Mouse (Mus musculus) brain, embryonic 18.5 days (tissue): ENCODE measurements around the gene Src.

Experiments used
- DNase-seq: peaks from one replicate; pipeline ENCODE4 v3.0.0-alpha.2; 2012; ENCODE audit warnings: low read depth, low spot score

Gene Src

DNA sequence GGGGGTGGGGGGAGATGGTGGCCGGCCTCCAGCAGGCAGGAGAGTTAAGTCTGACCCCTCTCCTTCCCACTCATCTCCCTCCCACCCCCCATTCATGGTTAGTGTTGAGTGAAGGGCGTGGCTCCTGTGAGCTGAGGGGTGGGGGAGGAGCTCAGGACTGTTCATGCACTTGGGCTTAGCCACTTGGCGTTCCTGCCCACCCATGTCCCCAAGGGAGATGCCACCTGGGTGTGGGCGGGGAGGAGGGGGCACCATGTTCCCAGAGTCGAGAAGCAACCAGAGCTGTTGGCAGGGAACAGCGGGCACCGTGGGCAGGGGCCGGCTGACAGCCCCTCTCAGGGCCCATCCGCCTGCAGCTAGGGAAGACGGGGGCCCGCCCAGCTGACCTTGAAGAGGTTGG is 18.3 kb downstream of the Src start:
- no peak for DNase-seq

GRCm38 (mm10) chr2:157437123-157437522 is 18.9 kb downstream of the Src start:
- no peak for DNase-seq

DNA sequence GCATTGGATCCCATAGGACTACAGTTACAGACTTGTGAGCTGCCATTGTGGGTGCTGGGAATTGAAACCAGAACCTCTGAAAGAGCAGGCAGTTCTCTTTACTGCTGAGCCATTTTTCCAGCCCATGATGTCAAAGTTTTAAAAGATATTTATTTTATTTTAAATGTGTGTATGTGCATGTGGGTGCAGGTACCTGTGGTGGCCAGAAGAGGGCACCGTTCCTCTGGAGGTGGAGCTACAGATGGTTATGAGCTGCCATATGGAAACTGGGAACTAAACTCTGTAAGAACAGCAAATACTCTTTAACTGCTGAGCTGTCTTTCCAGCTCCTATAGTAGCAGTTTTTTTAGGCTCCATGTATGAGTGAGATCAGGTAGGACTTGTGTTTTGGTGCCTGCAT is 23.1 kb downstream of the Src start:
- DNase-seq: no peak

DNA sequence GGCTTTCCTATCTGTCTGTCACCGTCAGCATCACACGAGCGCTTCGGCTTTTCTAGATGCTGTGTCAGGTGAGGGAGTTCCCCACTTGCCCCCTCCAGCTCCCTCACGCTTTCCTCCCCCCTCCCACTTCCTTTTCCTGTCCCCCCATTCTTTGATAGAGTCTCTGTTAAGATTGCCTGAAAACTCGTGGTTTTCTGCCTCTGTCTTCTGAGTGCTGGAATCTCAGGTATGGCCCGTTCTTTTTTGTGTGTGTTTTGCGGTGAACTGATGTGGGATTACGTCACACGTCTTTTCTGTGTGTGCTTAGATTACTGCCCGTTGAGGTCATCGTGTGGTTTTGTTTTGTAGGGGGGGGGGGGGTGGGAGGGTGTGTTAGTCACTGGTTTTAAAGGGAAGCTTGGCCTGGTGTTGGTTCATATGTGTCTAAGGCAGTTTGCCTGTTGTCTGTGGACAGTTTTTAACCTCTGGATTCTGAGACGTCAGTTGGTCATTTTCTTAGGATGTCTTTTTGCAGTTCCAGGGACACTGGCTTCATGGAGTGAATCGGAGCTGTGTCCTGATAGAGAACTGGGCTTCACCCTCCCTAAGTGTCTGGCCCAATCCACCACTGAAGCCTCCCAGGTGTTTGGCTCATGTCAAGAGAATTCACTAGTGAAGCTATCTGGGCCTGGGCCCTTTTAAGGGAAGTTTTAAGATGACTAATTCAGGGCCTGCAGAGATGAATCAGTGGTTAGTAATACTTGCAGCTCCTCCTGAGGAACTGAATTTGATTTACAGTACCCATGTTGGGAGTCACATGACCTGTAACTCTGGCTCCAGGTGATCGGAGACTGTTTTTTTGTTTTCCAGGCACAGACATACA is 29.3 kb downstream of the Src start:
- DNase-seq: no peak

- no peak for DNase-seq
Measured at GRCm38 (mm10) chr2:157448356-157448755, 30.1 kb downstream of the Src start.

DNA sequence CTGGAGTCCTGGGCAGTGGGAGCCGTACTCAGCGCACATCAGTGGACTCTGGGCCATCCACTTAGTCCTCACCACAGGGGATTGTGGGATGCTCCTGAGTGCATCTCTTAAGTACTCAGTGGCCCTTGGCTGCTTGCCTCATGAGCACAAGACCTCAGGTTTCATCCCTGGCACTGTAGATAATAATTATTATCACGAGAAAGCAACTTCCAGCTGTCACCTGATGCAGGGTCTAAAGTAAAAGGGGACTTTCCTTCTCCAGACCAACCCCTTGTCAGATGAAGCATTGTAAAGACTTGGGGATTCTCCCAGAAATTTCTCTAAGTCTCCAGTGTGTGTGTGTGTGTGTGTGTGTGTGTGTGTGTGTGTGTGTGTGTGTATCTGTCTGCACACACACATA is 32.7 kb downstream of the Src start:
- DNase-seq: no peak

GRCm38 (mm10) chr2:157451372-157452040 is 33.3 kb downstream of the Src start:
- no peak for DNase-seq

DNA sequence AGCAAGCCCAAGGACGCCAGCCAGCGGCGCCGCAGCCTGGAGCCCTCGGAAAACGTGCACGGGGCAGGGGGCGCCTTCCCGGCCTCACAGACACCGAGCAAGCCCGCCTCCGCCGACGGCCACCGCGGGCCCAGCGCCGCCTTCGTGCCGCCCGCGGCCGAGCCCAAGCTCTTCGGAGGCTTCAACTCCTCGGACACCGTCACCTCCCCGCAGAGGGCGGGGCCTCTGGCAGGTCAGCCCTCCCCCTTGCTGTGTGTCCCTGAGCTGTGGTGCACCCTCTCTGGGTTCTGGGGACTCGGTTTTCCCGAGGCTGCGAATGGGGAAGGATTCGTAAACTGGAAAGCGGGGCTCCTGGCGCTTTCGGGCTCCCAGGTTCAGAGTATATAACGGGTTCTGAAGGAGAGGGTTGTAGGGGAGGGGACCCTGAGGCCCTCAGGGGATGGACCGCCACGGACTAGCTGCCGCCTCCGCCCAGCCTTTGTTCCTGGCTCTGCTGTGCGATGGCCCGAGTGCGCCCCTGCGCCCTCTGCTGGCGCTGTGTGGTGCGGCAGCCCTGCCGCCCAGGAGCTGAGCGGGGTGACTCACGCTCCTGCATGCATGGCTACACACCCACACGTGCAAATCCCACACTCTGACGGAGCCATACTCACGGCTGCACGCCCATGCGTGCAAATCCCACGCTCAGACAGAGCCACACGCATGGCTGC is 39.0 kb downstream of the Src start:
- DNase-seq: no peak

DNA sequence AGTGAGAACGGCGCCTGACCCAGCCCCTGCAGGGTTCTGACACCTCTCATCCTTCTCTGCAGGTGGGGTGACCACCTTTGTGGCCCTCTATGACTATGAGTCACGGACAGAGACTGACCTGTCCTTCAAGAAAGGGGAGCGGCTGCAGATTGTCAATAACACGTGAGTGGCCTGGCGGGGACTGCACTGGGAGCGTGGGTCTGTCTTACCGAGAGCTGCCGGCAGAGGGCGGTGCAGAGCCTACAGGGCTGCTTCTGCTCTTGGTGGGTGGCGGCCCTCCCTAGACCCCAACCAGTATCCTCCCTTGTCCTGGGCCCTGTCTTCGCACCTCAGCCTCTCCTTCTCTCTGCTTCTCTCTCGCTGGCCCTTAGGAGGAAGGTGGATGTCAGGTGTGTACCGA is 40.2 kb downstream of the Src start:
- DNase-seq: no peak

DNA sequence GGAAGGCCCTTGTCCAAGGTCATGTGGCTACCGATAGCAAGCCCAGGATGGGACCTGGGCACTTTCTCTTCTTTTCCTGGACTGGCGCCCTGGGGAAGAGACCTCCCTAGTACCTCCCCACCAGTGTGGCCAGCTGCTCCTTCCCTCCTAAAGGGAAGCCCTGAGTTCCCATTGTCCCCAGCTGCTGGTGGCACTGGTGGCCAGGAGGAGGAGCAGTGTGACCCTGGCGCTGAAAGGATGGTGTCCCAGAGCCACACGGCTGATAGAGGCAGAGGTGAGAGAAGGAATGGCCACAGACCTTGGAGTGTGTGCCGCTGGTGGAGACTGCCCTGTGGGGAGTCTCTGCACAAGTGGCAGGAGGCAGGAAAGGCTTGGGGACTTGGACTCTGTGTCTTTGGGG is 41.5 kb downstream of the Src start:
- DNase-seq: no peak

DNA sequence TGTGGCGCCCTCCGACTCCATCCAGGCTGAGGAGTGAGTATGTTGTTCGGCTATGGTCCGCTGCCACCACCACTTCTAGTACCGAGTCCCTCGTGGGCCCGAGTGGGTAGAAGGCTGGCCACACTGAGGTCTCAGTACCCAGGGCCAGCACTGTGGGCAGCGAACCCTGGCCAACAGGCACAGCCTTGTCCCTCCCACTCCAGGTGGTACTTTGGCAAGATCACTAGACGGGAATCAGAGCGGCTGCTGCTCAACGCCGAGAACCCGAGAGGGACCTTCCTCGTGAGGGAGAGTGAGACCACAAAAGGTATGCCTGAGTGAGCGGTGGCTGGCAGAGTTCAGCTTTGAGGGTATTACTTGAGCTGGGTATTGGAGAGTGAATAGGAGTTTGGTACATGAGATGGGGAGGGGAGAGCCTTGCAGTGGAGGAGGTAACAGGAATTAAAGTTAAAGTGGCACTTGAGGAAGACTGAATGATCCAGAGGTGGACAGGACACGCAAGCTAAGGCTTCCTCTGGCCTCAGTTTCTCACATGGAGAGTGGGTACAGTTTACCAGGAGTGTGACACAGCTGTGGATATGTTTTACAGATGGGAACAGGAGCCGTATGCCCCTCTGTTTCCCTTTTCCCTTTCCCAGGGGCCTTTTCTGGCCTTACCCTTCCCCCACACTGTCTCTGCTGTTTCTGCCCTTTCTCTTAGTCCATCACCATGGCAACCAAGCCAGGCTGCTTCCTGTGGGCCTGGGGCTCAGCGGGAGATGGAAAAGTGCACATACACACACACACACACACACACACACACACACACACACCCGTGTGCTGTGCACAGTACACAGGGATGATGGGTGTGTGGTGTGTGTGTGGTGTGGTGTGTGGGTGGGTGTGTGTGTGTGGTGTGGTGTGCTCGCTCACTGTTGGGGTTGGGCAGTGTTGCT is 44.8 kb downstream of the Src start:
- no peak for DNase-seq

DNA sequence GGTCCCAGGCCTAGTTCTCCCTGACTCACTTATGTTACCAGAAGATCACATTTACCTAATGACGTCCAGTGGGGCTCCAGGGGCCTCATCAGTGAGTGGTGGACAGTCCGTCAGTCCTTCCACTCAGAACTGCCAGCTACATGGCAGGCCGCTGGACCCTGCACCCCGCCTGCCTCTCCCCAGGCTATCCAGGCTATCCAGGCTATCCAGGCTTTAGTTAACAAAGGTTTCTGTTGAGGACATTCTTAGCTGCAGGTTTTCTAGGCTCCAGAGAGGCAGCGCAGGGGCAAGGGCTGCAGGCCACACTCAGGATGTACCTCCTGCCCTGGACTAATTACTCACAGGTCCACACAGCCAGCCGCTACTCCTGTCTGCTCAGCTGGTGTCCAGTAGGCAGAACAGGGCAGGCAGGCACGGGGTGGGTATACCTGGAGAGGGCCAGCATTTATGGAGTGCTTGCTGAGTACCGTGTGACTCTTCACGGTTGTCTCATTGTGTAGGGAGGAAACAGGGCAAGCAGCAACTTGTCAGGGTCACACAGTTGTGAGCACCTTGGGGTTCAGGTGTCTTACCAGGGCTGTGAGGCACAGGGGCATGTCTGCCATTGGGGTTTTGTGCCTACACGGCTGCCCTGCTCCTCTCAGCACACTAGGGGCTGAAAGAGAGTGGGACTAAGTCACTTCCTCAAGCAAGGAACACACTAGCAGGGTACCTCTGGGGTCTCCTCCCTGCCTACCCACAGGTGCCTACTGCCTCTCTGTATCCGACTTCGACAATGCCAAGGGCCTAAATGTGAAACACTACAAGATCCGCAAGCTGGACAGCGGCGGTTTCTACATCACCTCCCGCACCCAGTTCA is 45.9 kb downstream of the Src start:
- DNase-seq: no peak

GRCm38 (mm10) chr2:157464746-157465126 is 46.5 kb downstream of the Src start:
- peak; percentile 93 for DNase-seq

DNA sequence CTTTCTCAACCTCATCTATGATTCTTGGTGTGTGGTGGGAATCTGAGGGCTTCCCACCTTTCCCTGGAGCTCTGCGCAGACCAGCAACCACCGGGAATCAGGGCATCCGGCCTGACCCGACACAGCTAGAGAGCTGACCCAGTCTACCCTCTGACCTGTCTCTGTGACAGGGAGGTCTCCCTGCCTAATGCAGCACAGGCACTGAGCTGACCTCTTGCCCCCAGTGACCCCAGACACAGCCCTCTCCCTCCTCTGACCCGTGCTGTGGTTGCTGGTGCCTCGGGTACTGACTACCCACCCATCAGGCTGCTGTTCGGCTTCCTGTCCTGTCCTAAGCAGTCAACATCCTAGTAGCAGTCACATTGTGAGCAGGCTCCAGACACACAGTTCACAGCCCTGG is 48.6 kb downstream of the Src start:
- no peak for DNase-seq

DNA sequence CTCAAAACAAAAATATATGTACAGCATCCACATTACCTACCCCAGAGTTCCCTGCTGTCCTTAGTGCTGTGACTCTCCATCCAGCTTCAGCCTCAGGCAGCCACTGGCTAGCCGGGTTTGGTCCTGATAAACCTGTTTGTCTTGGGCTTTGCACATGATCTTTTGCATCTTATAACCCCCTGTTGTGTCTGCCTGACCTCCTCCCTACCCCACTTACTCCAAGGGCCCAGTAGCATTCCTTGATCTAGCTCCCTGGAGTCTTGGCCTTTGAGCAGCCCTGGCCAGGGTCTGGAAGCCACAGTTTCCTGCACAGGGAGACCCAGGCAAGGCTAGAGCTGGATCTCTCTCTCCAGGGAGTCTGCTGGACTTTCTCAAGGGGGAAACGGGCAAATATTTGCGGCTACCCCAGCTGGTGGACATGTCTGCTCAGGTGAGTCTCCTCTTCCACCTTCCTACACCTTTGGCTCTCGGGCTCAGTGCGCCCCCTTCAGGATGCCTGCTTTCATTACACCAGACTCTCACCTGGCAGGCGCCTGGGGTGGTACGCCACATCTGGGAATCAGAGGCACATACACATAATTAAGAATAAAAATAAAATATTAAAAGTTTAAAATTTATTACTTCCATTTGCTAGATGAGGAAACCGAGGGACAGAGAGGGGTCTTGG is 50.0 kb downstream of the Src start:
- DNase-seq: no peak

DNA sequence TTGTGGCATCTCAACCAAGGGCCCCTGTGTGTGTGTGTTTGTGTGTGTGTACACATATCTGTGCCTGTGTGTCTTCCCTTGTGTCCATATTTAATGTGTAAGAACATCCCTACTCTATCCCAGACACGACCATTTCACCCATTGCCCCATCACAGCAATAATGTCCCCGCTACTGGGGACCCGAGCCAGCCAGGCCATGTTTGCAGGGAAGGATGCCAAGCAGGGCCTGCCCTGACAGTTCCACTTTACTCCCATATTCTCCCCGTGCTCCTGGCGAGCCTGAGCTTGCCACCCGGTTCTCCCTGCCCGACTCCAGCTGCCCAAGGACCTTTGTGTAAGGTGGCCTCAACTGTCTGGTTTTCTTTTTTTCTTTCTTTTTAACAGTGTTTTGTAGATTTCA is 53.0 kb downstream of the Src start:
- DNase-seq: no peak

DNA sequence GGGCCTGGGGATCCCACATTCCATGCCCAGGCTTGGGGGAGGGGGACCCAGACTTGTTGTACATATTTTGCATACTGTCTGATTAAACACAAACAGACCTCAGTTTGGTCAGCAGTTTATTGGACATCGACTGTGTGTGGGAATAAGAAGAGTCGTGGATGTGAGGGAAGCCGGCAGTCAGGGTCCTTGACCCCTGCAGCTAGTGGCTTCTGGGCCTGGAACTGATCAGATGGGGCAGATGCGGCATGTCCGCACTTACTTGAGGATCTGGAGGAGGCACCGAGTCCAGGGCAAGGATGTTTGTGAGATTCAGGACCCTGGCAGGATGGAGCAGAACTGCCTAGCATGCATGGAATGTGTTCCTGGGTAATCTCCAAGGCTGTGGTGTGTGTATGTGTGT is 53.5 kb downstream of the Src start:
- DNase-seq: no peak

DNA sequence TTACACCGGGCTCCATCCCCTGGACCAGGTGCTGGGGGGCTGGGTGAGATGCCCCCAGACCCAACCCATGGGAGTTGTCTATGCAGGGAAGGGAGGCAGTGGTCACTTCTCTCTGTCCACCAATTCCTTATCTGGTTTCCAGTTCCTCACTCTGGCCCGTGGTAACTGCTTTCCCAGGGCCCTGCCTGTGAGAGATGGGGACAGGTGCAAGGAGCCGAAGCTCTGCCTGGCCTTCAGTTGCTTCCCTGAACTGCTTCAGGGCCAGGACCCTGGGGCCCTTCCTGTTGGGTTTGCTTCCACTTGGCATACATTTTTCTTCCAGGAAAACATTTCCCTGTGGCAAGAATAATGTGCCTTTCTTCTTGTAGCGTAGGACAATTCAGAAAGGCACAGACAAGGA is 54.2 kb downstream of the Src start:
- DNase-seq: no peak

GRCm38 (mm10) chr2:157474269-157474729 is 56.1 kb downstream of the Src start:
- DNase-seq: no peak
